Mouse (Mus musculus): ENCODE measurements around the gene Brf1.
A peak's percentile ranks its signal among the peaks of the same experiment; 100 is the strongest.

The Brf1 gene

DNA sequence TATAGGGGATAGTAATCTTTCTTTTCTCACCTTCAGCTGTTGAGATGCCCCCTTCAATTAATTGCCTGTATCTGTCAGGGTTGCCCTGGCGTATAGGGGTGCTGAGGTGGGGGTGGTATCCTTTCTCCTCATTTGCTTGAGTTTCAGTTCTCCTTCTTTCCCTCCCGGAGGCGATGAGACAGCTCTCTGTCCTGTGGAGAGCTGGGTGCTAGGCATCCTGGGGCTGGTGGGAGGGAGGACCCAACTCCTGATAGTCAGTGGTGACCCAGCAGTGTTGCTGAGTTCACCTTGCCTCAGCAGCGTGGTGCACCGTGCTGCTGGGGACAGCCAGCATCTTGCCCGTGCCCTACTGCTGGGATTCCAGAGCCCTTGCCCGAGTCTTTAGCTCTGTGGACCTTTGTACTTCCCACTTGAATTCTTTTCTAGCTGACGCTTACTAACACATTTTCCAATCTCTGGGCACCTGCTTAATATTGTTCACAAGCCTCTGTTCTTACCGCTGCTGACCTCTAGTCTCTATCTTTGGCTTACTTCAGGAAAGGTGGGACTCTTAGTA lies 17.0 kb upstream of the Brf1 start:
- DNase-seq (ENCODE audit: low spot score) = no peak

- no peak for DNase-seq (ENCODE audit: low spot score)
These were observed 16.5 kb upstream of the Brf1 start for GRCm38 (mm10) chr12:113016976-113017375.

DNA sequence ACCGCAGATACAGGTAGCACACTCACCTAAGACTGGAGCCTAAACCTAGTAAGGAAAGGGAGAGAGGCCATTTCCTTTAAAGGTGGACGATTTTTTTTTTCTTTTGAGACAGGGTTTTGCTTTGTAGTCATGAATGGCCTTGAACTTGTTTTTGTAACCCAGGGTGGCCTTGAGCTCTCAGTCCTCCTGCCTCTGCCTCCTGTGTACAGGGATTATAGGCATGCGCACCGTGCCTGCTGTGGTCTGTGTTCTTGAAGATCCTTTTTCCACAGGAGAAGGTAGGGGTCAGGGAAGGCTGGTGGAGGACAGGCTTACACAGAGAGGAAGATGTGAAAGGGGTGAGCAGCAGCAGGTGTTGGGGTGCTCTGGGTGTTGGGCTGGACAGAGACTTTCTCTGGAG lies 15.5 kb upstream of the Brf1 start:
- DNase-seq (ENCODE audit: low spot score) = no peak

GRCm38 (mm10) chr12:113014561-113015556 lies 14.4 kb upstream of the Brf1 start:
- DNase-seq (ENCODE audit: low spot score) = peak; percentile 30

DNA sequence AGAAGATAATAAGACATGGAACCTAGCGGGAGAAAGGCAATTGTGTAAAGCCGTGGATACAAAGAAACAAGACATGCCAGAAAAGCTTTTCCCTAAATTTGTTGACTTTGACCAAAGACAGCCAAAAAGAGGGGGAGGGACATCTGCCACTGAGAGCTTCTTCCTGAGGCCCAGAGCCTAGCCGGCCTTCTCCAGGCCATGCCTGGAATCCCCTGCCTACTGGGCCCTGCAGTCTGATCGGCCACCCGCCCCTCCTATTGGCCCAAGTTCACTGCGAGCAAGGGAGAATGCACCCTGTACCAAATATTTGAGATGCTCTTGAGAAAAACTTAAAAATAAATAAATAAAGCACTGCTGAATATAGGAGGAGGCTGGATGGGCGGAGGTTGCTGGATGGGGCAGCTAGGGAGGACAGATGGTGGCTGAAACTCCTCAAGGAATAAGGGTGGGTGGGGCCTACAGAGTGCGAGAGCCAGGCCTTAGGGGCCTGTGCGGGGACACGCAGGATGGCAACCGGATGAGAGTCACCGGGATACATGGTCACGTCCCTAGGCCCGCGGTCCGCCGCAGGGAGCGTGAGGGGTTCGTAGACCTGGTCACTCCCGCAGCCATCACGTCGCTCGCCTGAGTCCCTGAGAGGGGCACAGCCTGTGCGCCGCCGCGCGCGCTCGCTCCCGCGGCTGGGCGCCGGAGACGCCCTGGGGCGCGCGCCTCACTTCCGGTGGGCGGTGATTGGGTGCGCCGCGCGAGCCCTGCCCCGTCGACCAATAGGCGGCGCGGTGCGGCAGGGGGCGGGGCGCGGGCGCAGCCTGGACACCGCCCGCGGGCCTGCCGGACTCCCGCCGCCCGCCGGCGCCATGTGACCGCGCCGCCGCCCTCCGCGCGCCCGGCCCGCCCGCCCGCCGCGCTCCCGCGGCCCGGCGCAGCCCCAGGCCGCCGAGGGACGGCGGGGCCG lies 13.4 kb upstream of the Brf1 start, which contains the start of gene Pacs2:
Gene Pacs2, plus strand, starts transcription at position 905 of the 955 bp plus-strand sequence.
- peak; percentile 86 for DNase-seq (ENCODE audit: low spot score)

GRCm38 (mm10) chr12:113013021-113013491 lies 12.6 kb upstream of the Brf1 start:
- DNase-seq (ENCODE audit: low spot score) = no peak

DNA sequence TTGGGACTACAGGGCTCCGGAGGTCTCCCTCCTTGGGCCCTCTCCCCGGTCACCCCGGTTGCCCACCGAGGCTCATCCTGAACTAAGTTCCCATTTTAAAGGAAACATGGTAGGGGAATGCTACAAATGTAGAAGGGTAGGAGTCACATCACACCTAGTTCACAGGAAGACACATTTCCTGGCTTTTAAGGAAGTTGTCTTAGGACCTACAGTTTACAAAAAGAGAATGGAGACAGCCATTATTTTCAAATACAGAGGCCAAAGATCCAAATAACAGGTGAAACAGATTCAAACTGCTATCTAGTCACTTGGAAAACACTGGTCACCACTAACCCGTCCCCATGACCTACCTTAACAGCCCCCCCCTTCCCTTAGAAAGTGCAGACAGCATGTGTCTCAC lies 11.9 kb upstream of the Brf1 start:
- DNase-seq (ENCODE audit: low spot score) = no peak

DNA sequence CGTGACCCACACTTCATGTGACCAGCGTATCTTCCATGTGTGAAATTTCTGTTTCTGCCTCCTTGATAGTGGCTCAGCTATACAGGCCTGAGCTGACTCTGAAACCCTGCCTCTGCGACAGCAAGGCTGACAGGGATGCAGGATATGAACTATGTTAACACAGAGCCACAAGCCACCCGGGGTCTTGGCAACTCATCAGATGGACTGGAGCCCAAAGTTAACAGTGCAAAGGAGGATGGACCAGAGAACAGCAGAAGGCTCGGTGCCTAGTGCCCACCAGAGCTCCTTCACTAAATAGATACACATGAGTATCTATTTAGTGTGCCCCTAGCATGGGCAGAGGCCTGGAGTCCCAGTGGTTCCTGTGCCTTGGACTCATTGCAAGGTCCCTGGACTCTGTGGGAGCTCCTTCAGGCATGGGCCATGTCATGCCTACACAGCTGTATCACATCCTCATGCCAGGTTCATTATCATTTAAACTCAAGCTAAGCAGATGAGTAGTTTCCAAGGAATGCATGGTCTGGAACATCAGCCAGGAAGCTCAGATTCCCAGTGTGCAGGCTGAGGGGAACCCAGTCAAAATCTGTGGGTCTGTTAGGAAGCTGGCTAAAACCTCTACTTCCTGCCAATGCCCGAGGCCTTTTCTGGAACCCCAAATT lies 11.3 kb upstream of the Brf1 start:
- no peak for DNase-seq (ENCODE audit: low spot score)

GRCm38 (mm10) chr12:113004993-113005392 lies 4.5 kb upstream of the Brf1 start:
- DNase-seq (ENCODE audit: low spot score) = peak; percentile 82

DNA sequence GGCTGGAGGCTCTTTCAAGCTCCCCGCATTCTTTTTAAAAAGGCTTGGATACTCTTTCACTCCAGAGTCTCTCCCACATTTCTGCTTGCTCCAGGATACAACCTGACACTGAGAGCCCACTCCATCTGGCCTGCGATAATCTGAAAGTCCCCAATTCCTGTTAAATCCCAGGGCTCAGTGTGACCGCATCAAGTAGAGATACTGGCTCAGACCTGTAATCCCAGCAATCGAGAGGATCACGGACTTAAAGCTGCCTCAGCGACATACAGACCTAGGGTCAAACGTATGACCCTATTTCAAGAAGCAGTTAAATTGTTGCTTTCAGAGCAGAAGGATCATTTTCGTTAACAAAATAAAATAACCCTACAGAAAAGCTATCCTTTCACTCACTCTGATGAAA lies 3.5 kb upstream of the Brf1 start:
- DNase-seq (ENCODE audit: low spot score) = no peak

- DNase-seq (ENCODE audit: low spot score) = peak; percentile 47
These were observed 2.2 kb upstream of the Brf1 start for GRCm38 (mm10) chr12:113002667-113003066.

DNA sequence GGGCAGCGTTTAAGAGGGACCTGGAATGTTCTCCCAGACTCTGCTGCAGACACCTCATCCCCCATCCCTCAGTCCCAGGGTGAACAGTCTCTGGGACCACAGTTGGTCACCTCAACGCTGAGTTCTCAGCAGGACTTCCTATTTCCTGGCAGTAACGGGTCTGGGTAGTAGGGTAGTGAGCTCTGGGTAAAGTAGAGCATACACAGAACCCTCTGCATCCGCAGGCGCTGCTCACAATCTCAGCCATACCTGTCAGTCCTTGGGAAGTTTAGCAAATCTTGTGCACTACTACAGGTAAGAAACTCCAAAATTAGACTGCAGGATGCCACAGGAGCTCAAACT lies 600 bp upstream of the Brf1 start:
- DNase-seq (ENCODE audit: low spot score) = peak; percentile 22

- DNase-seq (ENCODE audit: low spot score) = no peak
These were observed 773 bp downstream of the Brf1 start for GRCm38 (mm10) chr12:112999569-113000293.

DNA sequence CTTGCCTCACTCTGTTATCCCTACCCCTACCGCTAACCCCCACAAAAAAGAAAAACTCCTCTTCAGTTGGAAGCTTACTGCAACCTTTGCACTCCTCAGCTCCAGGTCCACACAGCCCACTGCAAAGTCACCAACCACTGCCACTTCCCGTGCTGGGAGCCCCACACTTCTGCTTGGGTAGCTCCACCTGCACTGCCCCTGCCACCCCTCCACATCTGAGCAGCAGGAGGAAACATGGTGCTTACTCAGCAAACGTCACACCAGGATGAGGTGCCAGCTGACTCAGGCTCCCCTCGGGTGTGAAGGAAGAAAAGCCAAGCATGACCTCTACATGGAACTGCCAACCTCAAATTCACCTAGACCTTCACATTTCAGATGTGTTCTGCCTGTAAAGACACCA lies 6.4 kb downstream of the Brf1 start:
- peak; percentile 48 for DNase-seq (ENCODE audit: low spot score)

- no peak for DNase-seq (ENCODE audit: low spot score)
These were observed 9.1 kb downstream of the Brf1 start for GRCm38 (mm10) chr12:112991444-112991843.

DNA sequence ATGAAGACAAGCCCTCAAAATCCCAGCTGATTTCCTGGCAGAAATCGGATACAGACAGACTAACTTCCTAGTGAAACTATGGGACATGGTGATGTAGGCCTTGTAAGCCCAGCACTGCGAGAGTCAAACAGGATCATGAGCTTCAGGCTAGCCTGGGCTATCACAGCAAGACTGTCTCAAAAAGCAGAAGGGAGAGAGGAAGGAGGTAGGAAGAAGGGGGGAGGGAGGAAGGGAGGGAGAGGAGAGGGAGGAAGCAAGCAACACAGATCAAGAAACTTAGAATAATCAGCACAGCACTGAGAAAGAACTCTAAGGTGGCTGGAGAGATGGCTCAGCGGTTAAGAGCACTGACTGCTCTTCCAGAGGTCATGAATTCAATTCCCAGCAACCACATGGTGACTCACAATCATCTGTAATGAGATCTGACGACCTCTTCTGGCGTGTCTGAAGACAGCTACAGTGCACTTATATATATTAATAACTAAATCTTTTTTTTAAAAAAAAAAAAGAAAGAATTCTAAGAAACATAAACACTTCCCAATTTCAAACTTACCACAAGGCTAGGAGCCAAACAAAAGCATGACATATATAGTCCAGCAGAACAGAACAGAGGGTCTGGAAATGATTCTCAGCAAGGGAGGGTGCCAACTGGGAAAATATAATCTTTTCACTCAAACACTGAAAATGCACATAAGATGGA lies 9.6 kb downstream of the Brf1 start:
- DNase-seq (ENCODE audit: low spot score) = no peak

- peak; percentile 57 for DNase-seq (ENCODE audit: low spot score)
These were observed 12.6 kb downstream of the Brf1 start for GRCm38 (mm10) chr12:112987877-112988276.

- DNase-seq (ENCODE audit: low spot score) = peak; percentile 48
These were observed 15.2 kb downstream of the Brf1 start for GRCm38 (mm10) chr12:112985346-112985745.

DNA sequence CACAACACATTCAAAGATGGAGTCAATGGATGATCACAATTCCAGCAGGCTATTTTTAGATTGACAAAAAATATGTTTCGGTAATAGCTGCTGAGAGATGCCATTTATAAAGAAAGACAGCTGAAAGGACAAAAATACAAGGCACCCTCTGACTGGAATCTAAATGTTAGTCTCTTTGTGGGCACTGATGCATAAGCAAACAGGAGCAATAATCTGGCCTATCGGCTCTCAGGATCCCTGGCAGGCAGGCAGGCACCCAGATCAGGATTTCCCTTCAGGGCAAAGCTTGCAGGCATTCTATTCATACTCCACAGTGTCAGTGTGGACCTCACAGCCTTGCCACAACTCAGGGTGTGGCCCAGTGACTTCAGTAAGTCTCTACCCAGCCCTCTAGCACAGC lies 18.5 kb downstream of the Brf1 start:
- DNase-seq (ENCODE audit: low spot score) = no peak

GRCm38 (mm10) chr12:112977156-112977555 lies 23.3 kb downstream of the Brf1 start:
- DNase-seq (ENCODE audit: low spot score) = no peak
